Mouse (Mus musculus): Measurements from ENCODE around the gene Cntn3.

- TF ChIP-seq CTCF (IDR thresholded peaks at IDR 0.05; ENCODE audit: insufficient read depth, low read length) = no peak
- TF ChIP-seq POLR2A (IDR thresholded peaks at IDR 0.05; ENCODE audit: borderline replicate concordance, extremely low read depth, low read depth, low read length) = no peak
Measured at GRCm38 (mm10) chr6:102388590-102388989, 184.3 kb downstream of the Cntn3 start.

Data from lung, adult 2 months (tissue).